Mouse (Mus musculus) forebrain, embryonic 16.5 days (tissue): Measurements from ENCODE around the gene Hoxb9. TPM values are rescaled to one million over a fixed set of nuclear protein-coding genes. Genes with fewer than 3 reads are reported as not detected.

Experiments
- ATAC-seq: fragments of 200-750 bp; cut with Nextera tagmentation; 2 replicates; pipeline ENCODE4 v1.8.0; 2017; ENCODE audit warnings: mild to moderate bottlenecking, moderate library complexity
- H3K27ac ChIP-seq: fragments of 300-500 bp; sonication (generic); 2 replicates; pipeline ENCODE4 v1.5.1; 2014; ENCODE audit warnings: low read length, control low read depth
- H3K27me3 ChIP-seq: fragments of 300-500 bp; sonication (generic); replicated peaks from 2 replicates; pipeline ENCODE4 v1.6.1; 2014; ENCODE audit warnings: low read length; ENCODE audit not compliant: control insufficient read depth, insufficient read depth
- H3K36me3 ChIP-seq: fragments of 300-500 bp; sonication (generic); 2 replicates; pipeline ENCODE4 v1.6.1; 2014; ENCODE audit not compliant: control insufficient read depth, insufficient read depth
- H3K4me1 ChIP-seq: fragments of 300-500 bp; sonication (generic); replicated peaks from 2 replicates; pipeline ENCODE4 v1.6.1; 2014; ENCODE audit warnings: low read length; ENCODE audit not compliant: control insufficient read depth, insufficient read depth
- H3K4me2 ChIP-seq: fragments of 300-500 bp; sonication (generic); 2 replicates; pipeline ENCODE4 v1.6.1; 2014; ENCODE audit warnings: mild to moderate bottlenecking, low read length, control low read depth
- H3K4me3 ChIP-seq: fragments of 300-500 bp; sonication (generic); replicated peaks from 2 replicates; pipeline ENCODE4 v1.5.1; 2014; ENCODE audit warnings: mild to moderate bottlenecking, low read length, control low read depth
- H3K9ac ChIP-seq: fragments of 300-500 bp; sonication (generic); replicated peaks from 2 replicates; pipeline ENCODE4 v1.6.1; 2014; ENCODE audit warnings: low read depth, low read length, control low read depth
- H3K9me3 ChIP-seq: fragments of 300-500 bp; sonication (generic); 2 replicates; pipeline ENCODE4 v1.6.1; 2016; ENCODE audit warnings: low read length; ENCODE audit not compliant: control insufficient read depth
- WGBS: fragments of 180-500 bp; shearing (Covaris S2); extraction: QIAGEN DNeasy Blood & Tissue Kit; methylation state at CpG from one replicate; pipeline ENCODE4 v1.1.7; 2014; 5-methylcytosine and 5-hydroxymethylcytosine counted together
- polyA plus RNA-seq: library from polyadenylated mRNA; unstranded; fragments of >200 nt; fragmentation: Nextera tagmentation; extraction: Ambion mirVana; gene quantifications from 2 replicates; pipeline ENCODE4 v1.2.1, GENCODE M21; 2015

Gene Hoxb9
- polyA plus RNA-seq, 1 experiment from 2014 or later, result not detected

DNA sequence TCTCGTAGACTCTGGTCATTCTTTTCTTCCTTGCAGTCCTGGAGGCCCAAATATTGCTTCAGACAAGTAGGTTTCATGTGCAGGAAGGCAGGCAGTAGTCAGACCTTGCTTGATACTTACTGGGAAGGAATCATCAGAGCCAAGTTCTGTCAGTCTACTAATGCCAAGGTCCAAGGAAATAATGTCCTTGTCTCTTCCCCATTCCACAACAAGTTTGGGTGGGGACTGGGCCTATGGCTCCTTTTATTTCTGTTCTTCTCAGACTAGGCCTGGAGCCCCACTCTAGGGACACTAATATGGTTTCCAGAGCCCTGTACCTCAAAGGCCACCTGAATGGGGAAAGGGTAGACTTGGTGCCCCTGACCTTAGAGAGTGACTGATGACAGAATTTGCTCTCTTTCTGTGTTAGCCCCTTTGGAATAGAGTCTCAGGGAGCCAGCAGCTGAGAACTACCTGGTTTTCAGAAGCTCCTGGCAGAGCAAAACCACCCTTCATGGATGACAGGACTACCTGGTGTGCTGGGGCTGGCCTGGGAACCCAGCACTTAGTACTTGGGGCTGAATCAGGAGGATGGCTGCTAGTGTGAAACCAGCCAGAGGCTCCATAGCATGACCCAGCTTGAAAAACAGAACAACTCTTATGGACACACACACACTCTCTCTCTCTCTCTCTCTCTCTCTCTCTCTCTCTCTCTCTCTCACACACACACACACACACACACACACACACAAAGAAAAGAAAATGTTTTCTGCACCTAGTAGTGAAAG, 17.4 kb downstream of the Hoxb9 start:
- no peak overlapping the region for H3K9ac ChIP-seq
- no peak overlapping the region for H3K4me3 ChIP-seq
- peaks cover 90% of the 10 kb centered on the region for H3K27me3 ChIP-seq
- ATAC-seq, result no peak
- WGBS, result 7% methylated on average over 1 of the region's 1 CpGs
- no peak overlapping the region for H3K27ac ChIP-seq
- no peaks in the 10 kb centered on the region for H3K36me3 ChIP-seq
- H3K4me2 ChIP-seq, result no peak overlapping the region
- peaks cover 4% of the 10 kb centered on the region; the same call in 1 of the 2 replicates for H3K4me1 ChIP-seq
- no peaks in the 10 kb centered on the region; the same call in 1 of the 2 replicates for H3K9me3 ChIP-seq

DNA sequence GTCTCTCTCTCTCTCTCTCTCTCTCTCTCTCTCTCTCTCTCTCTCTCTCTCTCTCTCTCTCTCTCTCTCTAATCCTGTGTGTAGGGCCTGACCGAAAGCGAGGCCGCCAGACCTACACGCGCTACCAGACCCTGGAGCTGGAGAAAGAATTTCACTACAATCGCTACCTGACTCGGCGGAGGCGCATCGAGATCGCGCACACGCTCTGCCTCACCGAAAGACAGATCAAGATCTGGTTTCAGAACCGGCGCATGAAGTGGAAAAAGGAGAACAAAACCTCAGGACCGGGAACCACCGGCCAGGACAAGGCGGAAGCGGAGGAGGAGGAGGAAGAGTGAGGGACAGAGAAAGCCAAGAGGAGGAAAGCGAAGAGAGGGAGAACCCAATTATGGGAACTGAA, 18.0 kb downstream of the Hoxb9 start:
- Histone ChIP-seq H3K36me3 (no peaks in the 10 kb centered on the region), H3K4me2 (no peak overlapping the region), H3K4me3 (no peak overlapping the region), H3K9me3 (no peaks in the 10 kb centered on the region; the same call in 1 of the 2 replicates), H3K4me1 (no peaks in the 10 kb centered on the region; the same call in 1 of the 2 replicates), H3K27ac (no peak overlapping the region), H3K27me3 (peaks cover 90% of the 10 kb centered on the region), H3K9ac (no peak overlapping the region)
- ATAC-seq, result no peak
- WGBS, result under 1% methylated on average over 21 of the region's 21 CpGs

DNA sequence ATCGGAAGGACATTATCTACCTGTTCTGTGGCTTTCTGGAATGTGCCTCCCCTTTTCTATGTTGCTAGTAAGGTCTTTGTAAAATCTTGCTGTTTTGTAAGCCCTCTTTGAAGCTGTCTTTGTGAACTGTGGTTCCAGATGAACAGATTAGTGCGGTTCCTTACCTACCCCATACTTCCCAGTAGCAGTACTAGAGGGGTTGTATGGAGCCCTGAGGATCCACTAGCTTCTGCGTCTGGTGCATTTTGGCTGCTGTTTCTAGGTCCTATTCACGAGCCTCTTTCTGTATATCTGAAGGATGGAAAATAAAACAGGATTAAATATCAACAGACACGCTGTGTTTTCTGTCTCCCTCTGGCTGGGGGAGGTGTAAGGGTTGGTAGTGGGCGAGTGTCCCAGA, 18.6 kb downstream of the Hoxb9 start:
- H3K4me3 ChIP-seq, result no peak overlapping the region
- H3K4me2 ChIP-seq, result no peak overlapping the region
- no peaks in the 10 kb centered on the region; the same call in 1 of the 2 replicates for H3K4me1 ChIP-seq
- ATAC-seq, result no peak
- H3K9ac ChIP-seq, result no peak overlapping the region
- H3K27ac ChIP-seq, result no peak overlapping the region
- no peaks in the 10 kb centered on the region; the same call in 1 of the 2 replicates for H3K9me3 ChIP-seq
- H3K36me3 ChIP-seq, result no peaks in the 10 kb centered on the region
- WGBS, result 6% methylated on average over 6 of the region's 6 CpGs
- peaks cover 90% of the 10 kb centered on the region for H3K27me3 ChIP-seq

DNA sequence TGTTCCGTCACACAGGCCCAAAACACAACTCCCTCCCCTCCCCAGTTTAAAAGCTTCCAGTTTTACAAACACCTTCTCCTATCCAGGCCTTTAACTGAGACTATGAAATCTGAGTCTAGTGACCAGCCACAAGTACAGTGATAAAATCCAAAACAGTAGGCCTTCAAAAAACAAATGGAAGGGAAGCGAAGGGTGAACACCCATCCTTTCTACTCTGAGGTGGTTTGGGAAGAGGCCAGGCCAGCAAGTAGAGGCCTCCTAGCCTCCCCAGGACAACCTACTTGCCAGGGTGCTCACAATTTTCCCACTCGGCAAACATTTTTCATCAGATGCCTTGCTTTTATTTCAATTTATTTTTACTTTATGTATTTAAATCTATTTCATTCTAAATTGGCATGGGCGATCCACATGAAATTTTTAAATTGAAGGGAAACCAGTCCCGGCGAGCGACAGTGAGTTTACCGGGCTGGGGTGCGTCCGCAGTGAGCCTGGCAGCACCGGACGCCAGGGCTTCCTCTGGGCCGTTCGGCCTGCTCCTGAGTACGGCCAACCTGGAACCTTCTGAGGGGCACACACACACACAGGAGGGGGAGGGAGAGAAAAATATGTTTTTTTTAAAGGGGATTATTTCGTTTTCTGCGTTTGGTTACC, 19.6 kb downstream of the Hoxb9 start:
- Histone ChIP-seq H3K27ac (no peak overlapping the region), H3K9me3 (no peaks in the 10 kb centered on the region; the same call in 1 of the 2 replicates), H3K4me2 (no peak overlapping the region), H3K9ac (no peak overlapping the region), H3K36me3 (no peaks in the 10 kb centered on the region), H3K4me1 (no peaks in the 10 kb centered on the region), H3K4me3 (no peak overlapping the region), H3K27me3 (peaks cover 93% of the 10 kb centered on the region)
- 3% methylated on average over 17 of the region's 17 CpGs for WGBS
- ATAC-seq, result no peak

DNA sequence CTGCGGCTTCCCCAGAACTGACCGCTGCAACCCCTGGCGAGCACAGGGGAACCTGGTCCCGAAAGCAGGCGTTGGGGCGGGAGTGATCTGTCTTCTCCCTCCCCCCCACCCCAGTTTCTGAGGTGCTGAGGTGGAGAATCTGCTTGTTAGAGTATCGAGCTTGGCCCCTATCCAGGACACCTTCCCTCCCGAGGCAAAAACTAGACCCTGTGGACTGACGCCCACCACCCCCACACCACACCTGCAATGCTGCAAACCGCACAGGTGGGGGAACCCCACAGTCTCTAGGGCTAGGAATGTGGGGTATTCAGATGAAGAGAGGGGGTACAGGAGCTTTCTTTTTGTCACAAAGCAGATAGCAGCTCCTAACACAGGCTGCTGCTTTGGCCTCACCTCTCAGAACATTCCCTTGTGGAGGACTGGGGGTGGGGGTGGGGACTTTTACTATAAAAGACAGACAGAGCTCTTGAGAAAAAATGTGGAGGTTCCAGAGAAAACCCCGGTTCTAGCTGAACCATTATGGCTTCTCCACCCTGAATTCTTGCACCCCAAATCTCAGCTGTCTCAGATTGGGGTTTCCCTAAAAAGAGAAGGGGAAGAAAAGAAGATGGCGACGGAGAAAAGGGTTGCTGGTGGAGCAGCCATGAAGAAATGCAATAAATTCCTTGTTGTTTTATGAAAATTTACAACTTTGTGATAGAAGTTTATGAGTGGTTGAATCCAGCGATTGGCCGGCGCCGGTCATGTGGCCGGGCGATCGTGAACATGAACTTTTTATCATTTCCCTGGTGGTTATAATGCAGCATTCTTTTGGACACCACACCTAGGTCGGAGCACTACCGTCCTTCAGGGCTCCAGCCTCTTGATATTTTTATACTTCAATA, 20.7 kb downstream of the Hoxb9 start, which contains the start of gene Hoxb6:
Hoxb6 (plus strand) TSS at position 796 of the 884 bp plus-strand sequence.
- H3K9ac ChIP-seq, result no peak within 1 kb of the TSS
- no peak within 1 kb of the TSS for H3K4me3 ChIP-seq
- no peak for ATAC-seq
- no peaks in the 10 kb centered on the region; the same call in 1 of the 2 replicates for H3K9me3 ChIP-seq
- H3K27me3 ChIP-seq, result peaks cover 93% of the 10 kb centered on the region
- 2% methylated on average over 22 of the region's 22 CpGs for WGBS
- H3K4me1 ChIP-seq, result no peaks in the 10 kb centered on the region
- no peak within 1 kb of the TSS for H3K4me2 ChIP-seq
- H3K27ac ChIP-seq, result no peak within 1 kb of the TSS
- no peaks in the 10 kb centered on the region for H3K36me3 ChIP-seq

DNA sequence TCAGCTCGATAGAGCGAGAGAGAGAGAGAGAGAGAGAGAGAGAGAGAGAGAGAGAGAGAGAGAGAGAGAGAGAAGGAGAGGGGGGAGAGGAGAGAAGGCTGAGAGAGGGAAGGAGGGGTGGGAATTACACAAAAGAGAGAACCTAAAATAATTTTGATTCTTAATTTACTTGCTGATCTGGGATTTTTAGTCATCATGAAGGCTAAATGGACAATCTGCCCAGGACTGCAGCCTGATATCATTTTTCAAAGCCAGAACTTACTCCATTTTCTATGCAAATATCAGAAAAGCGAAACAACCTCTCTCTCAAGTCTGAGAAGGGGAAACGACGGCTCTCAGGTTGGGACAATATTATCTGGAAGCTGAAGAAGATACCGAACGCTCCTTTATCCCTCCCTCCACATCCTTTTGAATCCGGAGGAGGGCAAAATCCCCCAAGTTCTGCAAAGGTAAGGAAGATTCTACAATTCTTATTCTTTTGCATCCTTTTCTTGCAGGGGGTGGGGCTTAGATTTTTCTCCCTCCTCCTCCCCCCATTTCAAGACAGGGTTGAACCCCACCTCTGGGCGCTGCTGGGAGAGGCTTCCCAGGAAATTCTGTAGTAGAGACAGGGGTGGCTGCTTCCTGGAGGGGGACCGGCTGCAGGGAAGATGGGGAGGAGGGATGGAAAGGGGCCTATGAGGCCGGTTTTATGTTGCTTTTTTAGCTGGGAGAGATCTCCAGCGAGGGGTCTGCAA, 21.5 kb downstream of the Hoxb9 start:
- WGBS, result 0% methylated on average over 12 of the region's 12 CpGs

DNA sequence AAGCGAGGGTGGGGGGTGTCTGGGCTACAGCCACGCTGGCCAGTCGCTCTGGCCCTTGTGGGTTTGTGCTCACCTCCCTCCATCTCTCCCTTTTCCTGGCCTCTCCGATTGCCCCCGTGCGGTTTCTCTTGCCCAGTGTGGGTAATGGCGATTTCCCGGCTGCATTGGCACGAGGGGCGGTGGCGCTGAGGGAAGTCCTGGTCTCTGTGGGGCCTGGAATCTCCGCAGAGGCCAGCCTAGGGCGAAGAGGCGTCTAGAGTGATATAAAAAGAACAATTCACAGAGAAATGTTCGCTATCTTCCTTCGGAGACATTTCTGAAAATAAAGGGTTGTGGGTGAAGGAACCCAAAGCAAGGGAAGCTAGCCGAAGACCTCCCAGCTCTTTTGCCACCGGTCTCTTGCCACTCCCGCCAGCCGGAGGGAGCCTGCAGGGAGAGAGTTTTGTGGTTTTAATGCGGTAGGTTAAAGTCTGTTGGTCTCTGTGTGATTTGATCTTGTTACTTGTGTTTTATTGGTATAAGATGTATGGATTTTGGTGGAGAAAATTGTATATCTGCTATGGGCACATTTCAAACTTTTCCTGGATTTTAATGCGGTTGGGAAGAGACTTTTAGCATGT, 22.2 kb downstream of the Hoxb9 start:
- Histone ChIP-seq H3K4me1 (no peaks in the 10 kb centered on the region), H3K9ac (no peak overlapping the region), H3K9me3 (no peaks in the 10 kb centered on the region; the same call in 1 of the 2 replicates), H3K36me3 (no peaks in the 10 kb centered on the region), H3K4me3 (no peak overlapping the region), H3K27me3 (peaks cover 93% of the 10 kb centered on the region), H3K27ac (no peak overlapping the region), H3K4me2 (no peak overlapping the region)
- ATAC-seq, result no peak
- WGBS, result under 1% methylated on average over 22 of the region's 22 CpGs

More for the DNA sequence above, 21.5 kb downstream of the Hoxb9 start:
- H3K27ac ChIP-seq, result no peak overlapping the region
- peaks cover 93% of the 10 kb centered on the region for H3K27me3 ChIP-seq
- no peak for ATAC-seq
- H3K9me3 ChIP-seq, result no peaks in the 10 kb centered on the region; the same call in 1 of the 2 replicates
- H3K9ac ChIP-seq, result no peak overlapping the region
- H3K4me1 ChIP-seq, result no peaks in the 10 kb centered on the region
- H3K4me2 ChIP-seq, result no peak overlapping the region
- no peak overlapping the region for H3K4me3 ChIP-seq
- no peaks in the 10 kb centered on the region for H3K36me3 ChIP-seq

DNA sequence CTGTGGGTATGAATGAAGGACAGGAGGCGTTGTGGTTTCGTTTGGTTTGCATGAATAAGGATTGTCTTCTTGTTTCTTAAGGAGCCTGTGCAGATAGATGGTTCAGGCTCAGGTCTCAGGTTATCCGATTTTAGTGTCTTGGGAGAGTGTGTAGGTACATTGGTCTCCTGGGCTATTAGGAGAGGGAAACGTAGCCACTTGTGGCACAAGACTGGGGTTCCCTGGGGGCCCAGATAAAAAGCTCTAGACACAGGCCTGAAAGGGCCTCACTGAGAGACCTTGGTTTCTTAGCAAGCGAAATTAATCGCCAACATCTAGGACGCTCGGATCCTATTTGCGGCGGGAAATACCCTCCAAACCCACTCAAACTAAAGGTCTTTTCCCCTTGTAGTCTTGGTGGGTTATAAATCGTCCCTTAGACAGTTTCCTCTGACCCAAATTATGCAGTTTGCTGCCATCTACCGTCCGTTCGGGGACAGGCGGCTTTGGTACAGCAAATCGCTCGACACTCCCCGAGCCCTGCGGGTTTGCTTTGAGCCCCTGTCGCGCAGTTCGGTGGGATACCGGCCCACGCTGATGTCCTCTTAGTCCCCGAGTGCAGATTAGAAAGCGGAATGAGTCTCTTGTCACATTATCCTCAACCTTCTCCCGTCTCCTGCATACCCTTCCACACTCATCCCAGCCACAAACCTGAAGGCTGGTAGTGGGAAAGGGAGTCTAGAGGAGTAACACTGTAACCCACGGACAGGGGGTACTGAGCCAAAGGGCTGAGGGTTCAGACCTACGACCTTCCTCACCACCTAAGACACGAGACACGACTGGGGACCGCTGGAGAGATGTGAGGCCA, 23.2 kb downstream of the Hoxb9 start:
- under 1% methylated on average over 32 of the region's 32 CpGs for WGBS

More for the DNA sequence above, 23.2 kb downstream of the Hoxb9 start:
- ATAC-seq, result no peak
- H3K4me2 ChIP-seq, result no peak overlapping the region
- no peak overlapping the region for H3K27ac ChIP-seq
- H3K9me3 ChIP-seq, result no peaks in the 10 kb centered on the region; the same call in 1 of the 2 replicates
- H3K9ac ChIP-seq, result no peak overlapping the region
- H3K4me1 ChIP-seq, result no peaks in the 10 kb centered on the region
- H3K36me3 ChIP-seq, result no peaks in the 10 kb centered on the region
- no peak overlapping the region for H3K4me3 ChIP-seq
- peaks cover 94% of the 10 kb centered on the region for H3K27me3 ChIP-seq
